Mouse (Mus musculus) adrenal gland (tissue): ENCODE measurements around the gene Ovol1.

Experiments
- intact Hi-C: fragments of 180-260 bp; cut with DNase I; formaldehyde crosslinking; loops from one replicate; pipeline ENCODE4 v1.15.1; 2025

Gene Ovol1

DNA sequence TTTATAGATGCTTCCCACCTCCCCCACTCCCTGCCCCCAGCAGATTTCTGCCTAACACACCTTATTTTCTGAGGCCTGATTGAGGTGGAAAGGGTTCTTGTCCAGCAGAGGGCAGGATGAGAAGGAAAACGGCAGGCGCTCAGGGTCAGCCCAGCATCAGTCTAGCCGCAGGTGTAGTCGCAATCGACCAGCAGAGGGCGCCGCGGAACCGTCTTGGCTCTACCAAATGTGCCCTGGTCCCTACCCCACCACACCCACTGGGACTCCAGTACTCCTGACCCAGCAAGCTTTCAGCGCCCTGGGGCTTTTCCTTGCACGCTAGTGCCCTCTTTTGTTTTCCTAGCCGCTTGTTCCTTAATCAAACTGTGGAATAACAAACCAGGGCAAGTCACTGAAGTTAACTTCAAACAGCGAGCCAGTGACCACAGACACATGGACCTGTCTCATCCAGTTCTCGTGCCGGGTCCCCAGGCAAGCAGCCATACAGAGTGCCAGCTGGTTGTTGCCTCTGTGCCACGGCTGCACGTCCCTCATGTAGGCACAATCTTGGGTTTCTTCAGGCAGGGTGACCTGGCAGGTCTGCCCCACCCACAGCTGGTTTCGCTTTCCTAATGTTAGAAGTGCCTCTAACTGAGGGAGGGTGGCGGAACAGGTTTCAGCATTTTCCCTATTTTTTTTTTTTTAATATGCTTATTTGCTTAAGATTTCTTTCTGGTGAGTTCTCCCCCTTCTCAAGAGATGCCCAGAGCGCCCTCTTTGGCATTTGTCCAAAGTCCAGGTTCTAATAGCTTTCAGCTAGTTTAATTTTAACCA, 30.9 kb downstream of the Ovol1 start:
- intact Hi-C loops = loop anchor here (1.0 to 10.0 kb wide), 2 partner anchors 39 to 255 kb away; partner anchors contain the start of gene Ap5b1

DNA sequence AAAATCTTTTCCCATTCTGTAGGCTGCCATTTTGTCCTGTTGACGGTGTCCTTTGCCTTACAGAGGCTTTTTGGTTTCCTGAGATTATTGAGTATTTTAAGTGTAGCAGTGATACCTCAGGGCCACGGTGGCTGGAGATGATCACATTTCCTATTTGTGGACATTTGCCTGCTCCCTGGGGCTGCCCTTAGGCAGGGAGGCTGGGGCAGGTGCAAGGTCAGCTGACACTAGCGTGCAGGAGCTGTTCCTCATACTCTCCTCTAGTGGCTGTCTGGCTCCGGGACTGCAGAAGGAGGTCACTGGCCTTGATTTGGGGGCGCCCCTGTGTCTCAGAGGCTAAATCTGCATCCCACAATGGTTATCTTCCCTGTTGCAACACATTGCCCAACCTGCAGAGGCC, 35.2 kb downstream of the Ovol1 start:
- intact Hi-C loops = loop anchor here (10.0 kb wide), 1 partner anchor 260 kb away; no protein-coding TSS in a partner anchor

GRCm38 (mm10) chr19:5518721-5519120, 41.7 kb downstream of the Ovol1 start:
- intact Hi-C loops = no loop called here

DNA sequence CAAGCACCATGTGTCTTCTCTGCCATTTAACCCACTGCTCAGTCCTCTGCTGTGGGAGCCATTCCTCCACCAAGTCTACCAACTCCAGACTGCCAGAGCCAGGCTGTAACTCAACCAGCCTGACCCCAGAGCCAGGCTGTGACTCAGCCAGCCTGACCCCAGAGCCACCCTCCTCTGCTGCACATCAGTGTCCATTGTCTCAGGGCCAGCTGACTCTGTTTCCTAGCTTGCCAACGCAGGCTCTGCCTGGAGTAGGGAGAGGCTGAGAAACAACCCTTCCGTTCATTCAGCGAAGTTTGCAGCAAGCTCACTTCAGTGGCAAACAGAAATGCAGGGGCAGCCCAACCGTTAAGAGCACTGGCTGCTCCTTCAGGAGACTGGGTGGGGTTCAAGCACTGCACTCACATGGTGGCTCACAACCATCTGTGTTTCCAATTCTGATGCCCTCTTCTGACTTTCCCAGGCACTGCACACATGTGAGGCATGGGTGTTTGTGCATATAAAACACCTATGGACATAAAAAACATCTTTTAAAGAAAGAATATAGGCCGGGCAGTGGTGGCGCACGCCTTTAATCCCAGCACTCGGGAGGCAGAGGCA, 43.4 kb downstream of the Ovol1 start:
- intact Hi-C loops = no loop called here

DNA sequence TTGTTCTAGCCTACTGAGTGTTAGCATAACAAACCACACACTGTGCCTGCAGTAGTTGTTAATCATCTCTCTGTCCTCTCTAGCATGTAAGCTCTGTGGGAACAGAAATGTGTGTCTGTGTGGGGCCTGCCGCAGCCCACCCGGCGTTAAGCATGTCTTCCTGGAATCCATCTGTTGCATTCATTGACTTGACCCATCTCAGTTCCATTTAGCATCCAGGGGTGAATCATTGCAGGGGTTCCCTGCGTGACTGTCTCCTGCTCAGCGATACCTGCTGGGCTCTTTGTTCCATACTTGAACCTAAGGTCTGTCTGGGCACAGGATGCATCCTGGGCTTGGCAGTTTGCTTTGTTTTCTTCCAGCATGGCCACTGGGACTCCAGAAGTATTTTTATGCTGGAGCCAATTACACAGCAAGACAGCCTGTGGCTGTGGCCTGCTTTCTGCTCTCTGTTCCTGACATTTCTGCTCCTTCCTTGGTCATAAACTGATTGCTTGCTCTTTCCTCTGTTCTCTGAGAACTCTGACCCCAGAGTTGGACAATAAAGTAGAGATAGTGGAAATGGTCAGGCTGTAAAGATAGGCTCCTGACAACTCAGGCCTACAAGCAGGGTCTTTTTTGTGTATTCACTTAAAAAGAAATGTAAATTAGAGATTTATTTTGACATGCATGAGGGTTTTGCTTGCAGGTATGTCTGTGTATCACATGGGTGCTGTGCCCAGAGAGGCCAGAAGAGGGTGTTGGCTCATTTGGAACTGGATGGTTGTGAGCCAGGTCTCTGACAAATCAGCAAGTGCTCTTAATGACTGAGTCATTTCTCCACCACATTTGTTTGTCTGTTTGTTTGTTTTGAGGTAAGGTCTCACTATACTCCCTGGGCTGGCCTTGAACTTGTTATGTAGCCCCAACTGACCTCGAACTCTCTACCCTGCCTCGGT, 44.3 kb downstream of the Ovol1 start:
- intact Hi-C loops = no loop called here

DNA sequence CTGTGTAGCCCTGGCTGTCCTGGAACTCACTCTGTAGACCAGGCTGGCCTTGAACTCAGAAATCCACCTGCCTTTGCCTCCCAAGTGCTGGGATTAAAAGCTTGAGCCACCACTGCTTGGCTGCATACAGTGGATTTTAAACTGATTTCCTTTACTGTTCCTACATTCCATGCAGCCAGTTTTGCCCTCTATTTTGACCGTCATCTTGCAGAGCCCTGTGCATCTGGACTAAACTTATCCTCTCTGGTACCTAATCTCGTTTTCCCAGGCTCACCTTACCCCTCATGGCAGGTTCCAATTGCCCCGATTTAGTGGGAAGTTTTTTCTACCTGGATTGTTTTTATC, 47.5 kb downstream of the Ovol1 start:
- intact Hi-C loops = no loop called here

GRCm38 (mm10) chr19:5512091-5513004, 48.1 kb downstream of the Ovol1 start:
- intact Hi-C loops = no loop called here

DNA sequence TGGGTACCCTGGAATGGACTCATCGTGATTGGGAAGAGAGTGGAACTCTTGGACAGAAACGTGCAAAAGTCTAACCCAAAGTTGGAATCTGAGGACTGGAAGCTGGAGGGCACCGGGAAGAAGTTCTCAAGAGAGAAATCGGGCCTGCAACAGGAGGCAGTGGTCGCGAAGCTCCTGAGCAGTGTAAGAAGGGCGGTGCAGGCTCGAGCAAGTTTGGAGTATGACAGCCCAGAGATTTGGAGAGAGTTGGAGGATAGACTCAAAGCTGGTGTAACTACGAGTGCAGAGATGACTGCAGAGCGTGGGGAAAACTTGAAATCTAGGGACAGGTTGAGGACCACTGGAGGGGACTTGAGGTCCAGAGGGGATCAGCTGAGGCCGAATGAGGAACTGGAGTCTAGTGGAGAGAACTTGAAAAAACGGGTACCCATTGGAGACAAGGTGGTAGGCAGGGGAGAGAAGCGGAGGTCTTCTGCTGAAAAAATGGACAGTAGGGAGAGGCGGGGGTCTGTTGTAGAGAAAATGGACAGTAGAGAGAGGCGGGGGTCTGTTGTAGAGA, 49.3 kb downstream of the Ovol1 start:
- intact Hi-C loops = no loop called here

DNA sequence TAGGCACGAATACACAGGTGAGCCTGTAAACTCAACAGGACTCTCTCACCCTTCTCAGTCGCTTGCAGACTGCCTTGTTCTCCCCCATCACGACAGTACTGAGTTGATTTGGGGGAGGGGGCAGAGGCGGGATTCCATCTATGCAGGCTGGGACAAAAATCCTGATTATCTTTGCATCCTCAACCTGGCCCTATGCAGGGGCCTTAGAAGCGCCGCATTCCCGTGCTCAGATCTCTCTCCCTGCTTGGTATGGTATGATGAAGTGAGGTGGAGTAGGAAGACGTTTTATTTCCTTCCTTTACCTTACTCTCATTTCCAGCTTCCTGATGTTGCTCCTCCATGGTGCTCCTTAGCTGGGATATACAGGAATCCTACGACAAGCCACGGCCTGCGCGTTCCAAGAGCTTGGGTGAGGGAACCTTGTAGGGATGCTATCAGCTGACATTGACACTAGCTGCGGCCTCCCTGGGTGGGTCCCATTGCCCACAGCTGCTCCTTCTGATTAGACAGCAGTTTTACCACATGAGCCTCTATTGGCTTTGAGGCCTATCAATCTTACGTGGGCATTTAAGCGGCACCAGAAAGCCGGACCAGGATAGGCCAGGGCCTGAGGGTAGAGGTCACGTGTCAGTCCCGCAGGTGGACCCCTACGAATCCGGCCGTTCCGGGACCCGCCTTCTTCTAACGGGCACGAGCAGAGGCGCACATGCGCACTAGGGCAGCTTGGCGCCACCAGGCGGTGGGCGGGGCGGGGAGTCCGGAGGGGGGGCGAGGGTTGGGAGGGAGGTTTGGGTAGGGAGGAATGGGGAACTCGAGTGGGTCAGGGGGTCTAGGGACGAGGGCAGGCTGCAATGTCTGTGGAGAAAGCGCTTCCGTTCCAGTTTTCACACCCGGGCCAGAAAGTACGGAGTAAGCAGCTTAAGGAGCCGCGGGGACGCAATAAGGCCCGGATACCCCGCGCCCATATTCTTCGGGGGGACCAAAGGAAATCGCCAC, 50.1 kb downstream of the Ovol1 start, which contains the start of gene Snx32:
Gene Snx32, minus strand, starts transcription at position 508 of the 996 bp plus-strand sequence.
- intact Hi-C loops = no loop called here

DNA sequence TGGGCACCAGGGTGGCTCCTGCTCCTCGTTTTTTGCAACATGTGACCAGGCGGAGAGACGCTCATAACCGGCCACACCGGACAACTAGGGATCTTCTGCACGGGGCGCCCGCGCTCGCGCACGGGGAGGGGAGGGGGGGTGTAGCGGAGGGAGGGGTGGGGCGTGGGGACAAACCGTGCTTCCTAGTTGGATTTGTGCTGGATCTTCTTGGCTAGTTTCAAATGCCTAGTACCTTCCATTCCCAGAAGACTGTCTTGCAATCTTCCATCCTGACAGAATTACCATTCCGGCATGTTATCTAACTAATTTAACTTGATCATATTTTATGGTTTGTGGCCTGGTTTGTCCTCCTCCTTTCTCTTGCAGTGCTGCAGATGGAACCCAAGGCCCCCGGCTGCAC, 56.8 kb downstream of the Ovol1 start, which contains the start of gene 1700020D05Rik:
Gene 1700020D05Rik, minus strand, starts transcription at position 101 of the 400 bp plus-strand sequence.
- intact Hi-C loops = no loop called here

GRCm38 (mm10) chr19:5500330-5500875, 60.0 kb downstream of the Ovol1 start:
- intact Hi-C loops = no loop called here
